Mouse (Mus musculus): Measurements from ENCODE around the gene Praf2.

The Praf2 gene

GRCm38 (mm10) chrX:7778450-7779244, 50.4 kb downstream of the Praf2 start:
- DNase-seq (ENCODE audit: low read depth, low spot score), result no peak

GRCm38 (mm10) chrX:7779294-7779693, 51.1 kb downstream of the Praf2 start:
- DNase-seq (ENCODE audit: low read depth, low spot score), result no peak

Measured in 3T3-L1 (cell line).